16 mouse cellular contexts compared by ENCODE assay signal in the genomic region with DNA sequence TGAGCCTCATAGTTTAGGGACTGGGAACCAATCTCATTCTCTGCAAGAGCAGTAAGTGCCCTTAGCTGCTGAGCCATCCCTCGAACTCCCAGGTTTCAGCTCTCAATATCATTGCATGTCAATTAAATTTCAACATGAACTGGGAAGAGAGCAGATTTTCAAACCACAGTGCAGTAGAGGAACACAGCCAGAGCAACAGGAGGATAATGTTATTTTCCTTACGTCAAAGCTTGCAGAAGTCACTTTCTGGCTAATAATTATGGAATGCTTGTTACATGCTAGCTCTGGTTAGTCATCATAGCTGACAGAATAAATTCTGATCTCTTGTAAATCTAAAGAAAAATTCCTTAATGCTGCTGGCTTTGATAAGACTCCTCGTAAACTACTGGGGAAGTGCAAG.
"Had no signal": no experiment of that assay in that cellular context is flagged by ENCODE, and none has a peak within 500 bp of the region (broad histone marks: within the 10 kb centered on the region; RNA-seq: fewer than 3 reads in every experiment).

No protein-coding gene starts in this region.

- H3K27me3 ChIP-seq: lung, embryonic 15.5 days; megakaryocyte, embryonic 14.5 days; neural tube, embryonic 12.5 days; stomach, embryonic 15.5 days had no signal

- H3K27ac ChIP-seq: lung, embryonic 15.5 days; macrophage; midbrain, embryonic 13.5 days; midbrain, embryonic 15.5 days; neural tube, embryonic 12.5 days; stomach, embryonic 15.5 days; stomach, postnatal 0 days had no signal

- H3K4me3 ChIP-seq: lung, embryonic 15.5 days; megakaryocyte, embryonic 14.5 days; midbrain, embryonic 13.5 days; midbrain, embryonic 15.5 days; neural tube, embryonic 12.5 days; stomach, embryonic 15.5 days had no signal

- H3K9me3 ChIP-seq: lung, embryonic 15.5 days; megakaryocyte, embryonic 14.5 days; midbrain, embryonic 13.5 days; midbrain, embryonic 15.5 days; neural tube, embryonic 12.5 days; stomach, embryonic 15.5 days had no signal

- H3K9ac ChIP-seq: liver, postnatal 0 days; lung, embryonic 15.5 days; midbrain, embryonic 13.5 days; midbrain, embryonic 15.5 days; neural tube, embryonic 12.5 days; stomach, embryonic 15.5 days had no signal

- H3K4me2 ChIP-seq: lung, embryonic 15.5 days; midbrain, embryonic 11.5 days; midbrain, embryonic 13.5 days; midbrain, embryonic 15.5 days; neural tube, embryonic 12.5 days; stomach, embryonic 15.5 days had no signal

- ATAC-seq: liver, postnatal 0 days; midbrain, embryonic 13.5 days; midbrain, embryonic 15.5 days had no signal

- H3K4me1 ChIP-seq: lung, embryonic 15.5 days; megakaryocyte, embryonic 14.5 days; midbrain, embryonic 15.5 days; stomach, embryonic 15.5 days had no signal

- H3K36me3 ChIP-seq: lung, embryonic 15.5 days; midbrain, embryonic 13.5 days; midbrain, embryonic 15.5 days; neural tube, embryonic 12.5 days; stomach, embryonic 15.5 days had no signal

- DNase-seq: liver, postnatal 0 days; lung, adult 2 months; lung, postnatal 10 days; right cerebral cortex, postnatal 14 days; thymus, adult 18-20 months; thymus, postnatal 14 days; thymus, postnatal 36 days had no signal
